Mouse (Mus musculus) A20 (cell line): ENCODE measurements around the gene Lrrc4.
A peak's percentile ranks its signal among the peaks of the same experiment; 100 is the strongest.

Source experiments
- DNase-seq: peaks from one replicate; pipeline ENCODE4 v3.0.0-alpha.2; 2011; ENCODE audit warnings: low read depth, low spot score

Gene Lrrc4

GRCm38 (mm10) chr6:28680537-28680936, 151.0 kb downstream of the Lrrc4 start:
- no peak for DNase-seq

DNA sequence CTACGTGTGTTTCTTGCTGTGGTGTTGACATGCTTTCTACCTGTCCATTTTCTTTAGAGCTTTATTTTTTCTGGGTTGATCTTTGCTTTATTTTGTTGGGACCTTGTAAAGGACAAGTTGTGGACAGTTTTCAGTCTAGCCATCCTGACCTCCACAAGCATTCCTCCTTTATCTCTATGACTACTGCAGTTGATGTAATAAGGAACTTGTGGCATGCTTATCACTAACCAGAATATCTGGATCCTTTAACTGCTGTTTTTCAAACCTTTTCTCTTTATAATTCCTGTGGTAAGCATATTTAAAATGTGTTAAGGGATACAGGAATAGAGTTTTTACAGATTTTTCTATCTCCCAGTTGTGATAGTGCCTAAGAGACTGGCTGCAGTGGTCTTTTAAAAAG, 152.7 kb downstream of the Lrrc4 start:
- DNase-seq, result no peak

DNA sequence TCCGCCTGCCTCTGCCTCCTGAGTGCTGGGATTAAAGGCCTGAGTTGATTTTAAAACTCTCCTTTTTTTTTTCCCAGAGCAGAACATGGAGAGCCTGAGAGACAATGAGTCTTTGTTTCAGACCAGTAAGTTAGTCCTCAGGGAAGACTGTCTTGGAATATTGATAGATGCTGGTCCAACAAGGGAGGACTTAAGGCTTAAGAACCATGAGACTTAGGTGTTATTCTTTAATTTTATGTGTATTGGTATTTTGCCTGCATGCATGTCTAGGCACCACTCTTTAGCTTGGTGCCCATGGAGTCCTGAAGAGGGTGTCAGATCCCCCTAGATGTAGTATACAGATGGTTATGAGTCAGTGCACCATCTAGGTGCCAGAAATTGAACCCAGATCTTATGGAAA, 156.9 kb downstream of the Lrrc4 start:
- DNase-seq, result no peak

- no peak for DNase-seq
These were observed 159.2 kb downstream of the Lrrc4 start for GRCm38 (mm10) chr6:28672388-28672787.

DNA sequence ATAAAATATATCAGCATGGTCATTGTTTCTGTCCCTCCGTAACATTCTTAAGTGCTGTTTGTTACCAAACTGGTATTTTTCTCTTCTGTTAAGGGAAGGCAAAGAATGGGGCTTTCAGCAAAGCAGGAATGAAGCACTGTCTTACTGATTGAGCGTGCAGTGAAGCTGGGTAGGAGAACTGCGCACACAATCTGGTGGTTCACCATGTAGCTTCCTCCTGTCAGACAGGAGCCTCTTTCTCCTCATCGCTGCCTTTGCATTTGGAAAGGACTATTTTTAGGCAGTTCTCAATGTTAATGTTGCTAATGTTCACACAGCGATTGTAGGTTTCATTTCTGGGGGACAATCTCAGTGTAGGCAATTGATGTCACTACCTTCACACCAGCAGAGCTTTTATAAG, 162.3 kb downstream of the Lrrc4 start:
- no peak for DNase-seq

- DNase-seq, result no peak
These were observed 164.0 kb downstream of the Lrrc4 start for GRCm38 (mm10) chr6:28667586-28667985.

DNA sequence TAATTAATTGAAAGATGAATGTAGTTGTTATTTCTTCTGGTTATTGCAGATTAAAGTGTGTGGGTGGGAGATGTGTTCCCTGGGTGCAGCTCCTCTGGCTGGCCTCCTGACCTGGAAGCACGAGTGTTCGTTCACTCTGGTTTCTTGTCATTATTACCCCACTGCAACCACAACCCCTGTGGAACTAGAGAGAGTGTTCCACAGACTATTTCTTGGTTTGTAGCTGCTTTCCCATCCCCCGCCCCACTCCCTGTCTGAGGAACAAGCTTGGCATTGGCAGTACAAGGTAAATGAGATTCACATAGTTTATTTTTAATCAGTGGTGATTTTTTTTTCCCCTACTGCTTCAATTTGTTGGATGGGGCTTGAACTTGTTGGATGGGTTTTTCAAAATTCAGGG, 166.8 kb downstream of the Lrrc4 start:
- no peak for DNase-seq

GRCm38 (mm10) chr6:28663670-28664069, 167.9 kb downstream of the Lrrc4 start:
- DNase-seq, result no peak

GRCm38 (mm10) chr6:28663004-28663403, 168.5 kb downstream of the Lrrc4 start:
- no peak for DNase-seq

DNA sequence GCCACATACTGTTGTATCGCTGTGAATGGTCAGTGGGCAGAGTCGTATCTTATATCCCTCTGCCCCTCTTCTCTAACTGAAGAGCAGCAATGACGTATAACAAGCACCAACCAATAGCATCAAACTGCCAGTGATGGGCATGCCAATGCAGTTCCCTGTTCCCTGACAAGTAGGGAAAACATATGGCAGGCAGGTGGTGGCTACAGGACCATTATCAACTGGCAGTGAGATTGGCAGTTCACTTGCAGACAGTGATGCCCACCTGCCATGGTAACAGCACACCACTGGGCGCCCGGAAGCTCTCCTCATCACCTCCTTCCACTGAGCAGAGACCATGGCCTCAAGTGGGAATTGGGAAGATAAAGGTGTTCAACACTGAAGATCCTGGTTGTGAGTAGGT, 175.0 kb downstream of the Lrrc4 start:
- no peak for DNase-seq

DNA sequence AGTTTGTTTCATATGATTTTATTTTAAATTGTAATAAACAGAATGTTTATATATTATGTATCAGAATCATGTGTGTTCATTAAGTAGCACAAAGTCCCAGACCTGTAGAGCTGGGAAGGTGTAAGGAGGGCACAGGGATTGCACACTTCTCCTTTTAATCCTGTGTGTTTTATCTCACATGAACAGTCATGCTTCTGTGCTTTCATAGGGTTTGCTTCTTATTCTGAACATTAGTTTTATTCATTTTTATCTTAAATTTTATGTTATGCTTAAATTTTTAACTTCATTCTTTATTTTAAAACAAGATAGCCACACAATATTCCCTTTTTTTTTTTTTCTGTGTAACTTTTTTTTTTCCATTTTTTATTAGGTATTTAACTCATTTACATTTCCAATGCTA, 186.3 kb downstream of the Lrrc4 start:
- no peak for DNase-seq

GRCm38 (mm10) chr6:28642909-28643308, 188.6 kb downstream of the Lrrc4 start:
- DNase-seq, result no peak

- no peak for DNase-seq
These were observed 191.5 kb downstream of the Lrrc4 start for GRCm38 (mm10) chr6:28640088-28640487.

DNA sequence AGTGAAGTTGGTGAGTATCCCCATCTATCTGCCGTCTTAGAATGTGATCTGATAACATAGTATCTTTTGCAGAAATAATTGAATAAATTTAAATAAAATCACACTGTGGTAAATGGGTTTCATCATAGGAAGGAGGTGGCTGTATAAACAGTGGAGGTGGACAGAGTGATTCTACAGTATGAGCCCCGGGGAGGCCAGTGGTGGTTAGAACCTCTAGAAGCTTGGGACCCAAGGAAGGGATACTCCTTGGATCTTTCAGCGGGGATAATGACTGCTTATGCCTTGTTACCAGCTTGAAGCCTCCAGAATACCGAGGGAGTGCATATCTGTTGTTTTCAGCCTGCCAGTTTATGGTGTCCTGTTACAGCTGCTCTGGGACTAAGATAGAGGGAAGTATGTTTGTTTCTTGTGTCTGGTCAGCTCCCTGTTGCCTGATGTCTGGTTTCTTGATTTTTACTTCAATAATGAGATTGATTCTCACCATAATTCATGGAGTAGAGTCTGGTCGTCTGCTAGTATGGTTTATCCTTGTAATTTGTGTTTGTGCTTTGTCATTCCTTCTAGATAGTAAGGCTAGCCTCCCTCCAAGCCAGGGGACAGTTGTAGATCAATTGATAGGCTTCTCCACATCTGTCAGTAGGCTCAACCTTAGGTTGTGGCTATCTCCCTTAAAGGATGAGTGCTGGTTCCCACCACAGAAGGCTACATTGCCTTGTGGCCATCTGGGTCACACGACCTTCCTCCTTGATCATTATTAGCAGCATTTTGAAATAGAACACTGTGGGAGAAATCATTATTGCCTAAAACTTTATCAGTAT, 195.8 kb downstream of the Lrrc4 start:
- DNase-seq, result no peak

- DNase-seq, result no peak
These were observed 196.5 kb downstream of the Lrrc4 start for GRCm38 (mm10) chr6:28635092-28635491.

- no peak for DNase-seq
These were observed 197.9 kb downstream of the Lrrc4 start for GRCm38 (mm10) chr6:28633656-28634055.

DNA sequence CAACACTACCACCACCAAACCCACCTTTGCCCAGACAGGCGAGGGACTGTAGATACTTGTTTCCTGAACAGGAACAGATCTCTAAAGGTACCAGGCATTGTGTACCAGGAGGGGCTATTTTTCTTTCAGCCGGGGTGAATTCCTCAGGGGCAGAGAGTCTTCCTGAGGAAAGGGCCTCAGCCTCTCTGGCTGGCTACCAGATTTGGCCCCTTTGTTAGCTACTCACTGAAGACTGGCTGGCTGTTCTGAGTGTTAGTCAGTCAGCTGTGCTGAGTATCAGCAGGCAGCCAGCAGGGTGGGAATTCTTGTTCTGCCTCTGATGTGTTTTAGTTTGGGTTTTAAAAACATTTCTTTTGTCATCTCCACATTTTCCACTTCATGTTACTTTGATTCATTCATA, 198.4 kb downstream of the Lrrc4 start:
- DNase-seq, result no peak

DNA sequence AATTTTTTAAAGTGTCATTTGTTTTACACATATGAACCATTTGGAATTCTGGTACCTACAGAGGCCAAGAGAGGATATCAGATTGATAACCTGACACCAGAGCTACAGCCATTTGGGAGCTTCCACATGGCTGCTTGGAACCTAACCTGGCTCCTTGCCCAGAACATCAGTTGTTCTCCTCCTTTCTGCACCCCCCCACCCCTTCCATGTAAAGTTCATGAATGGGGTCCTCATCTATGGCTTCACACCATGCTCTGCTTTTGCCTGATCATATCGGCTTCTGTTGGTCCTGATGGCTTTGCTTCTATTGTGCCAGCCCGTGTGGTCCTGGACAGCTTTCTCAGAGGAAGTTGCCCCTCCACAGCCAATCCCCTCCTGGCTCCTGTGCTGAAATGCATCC, 200.6 kb downstream of the Lrrc4 start:
- no peak for DNase-seq

DNA sequence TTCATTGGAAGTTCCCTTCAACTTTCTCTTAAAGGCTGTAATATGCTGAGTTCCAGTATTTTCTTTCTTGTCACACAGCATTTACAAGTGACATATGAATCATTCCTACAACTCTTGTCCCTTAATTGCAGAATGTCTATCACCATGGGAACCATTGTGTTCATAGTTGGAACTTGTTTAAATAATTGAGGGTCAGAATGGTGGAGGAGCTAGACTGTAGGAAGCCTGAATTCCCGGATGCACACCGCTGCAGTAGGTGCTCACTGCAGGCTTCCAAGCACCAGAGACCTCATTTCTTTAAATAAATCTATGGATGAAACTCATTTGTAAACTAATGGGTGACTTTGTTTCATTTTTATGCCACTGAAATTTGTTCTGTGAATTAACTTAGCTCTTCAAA, 201.7 kb downstream of the Lrrc4 start:
- DNase-seq, result no peak

DNA sequence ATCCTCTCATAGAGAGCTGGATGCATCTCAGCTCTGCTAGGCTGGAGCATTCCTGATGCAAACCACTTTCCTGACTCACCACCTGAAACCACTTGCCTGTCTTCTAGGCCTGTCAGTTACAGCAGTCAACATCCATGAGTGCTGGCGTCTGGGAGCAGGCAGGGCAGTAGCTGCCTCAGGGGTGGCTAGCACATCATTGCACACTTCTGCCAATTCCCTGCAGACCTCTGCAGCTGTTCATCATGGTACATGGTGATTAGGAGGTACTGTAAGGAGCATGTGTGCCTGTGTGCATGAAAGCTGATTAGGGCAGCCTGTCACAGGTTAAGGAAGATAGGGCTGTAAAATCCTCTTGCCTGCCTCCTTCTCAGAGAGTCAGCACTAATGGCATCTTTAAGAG, 203.1 kb downstream of the Lrrc4 start:
- no peak for DNase-seq

GRCm38 (mm10) chr6:28622963-28623362, 208.6 kb downstream of the Lrrc4 start:
- peak; percentile 60 for DNase-seq

GRCm38 (mm10) chr6:28622522-28622921, 209.0 kb downstream of the Lrrc4 start:
- DNase-seq, result no peak

DNA sequence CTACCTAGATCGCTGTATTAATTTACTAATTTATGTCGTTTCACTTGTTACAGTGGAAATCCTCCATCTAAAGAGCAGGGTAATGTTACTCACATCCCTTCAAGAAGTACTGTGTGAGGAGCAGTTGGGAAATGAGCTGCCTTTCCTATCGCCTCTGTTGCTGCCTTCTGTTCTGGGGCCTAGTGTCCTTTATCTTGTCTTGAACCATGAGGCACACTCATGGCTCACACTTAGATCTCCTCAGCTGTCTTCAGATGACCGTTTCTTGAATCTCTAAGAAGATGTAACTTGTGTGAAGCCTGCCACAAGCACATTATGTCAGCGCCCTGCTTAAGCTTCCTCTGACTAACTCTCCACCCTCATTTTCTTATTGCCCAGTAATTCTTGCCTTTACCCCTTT, 209.6 kb downstream of the Lrrc4 start:
- DNase-seq, result no peak

GRCm38 (mm10) chr6:28621431-28621830, 210.1 kb downstream of the Lrrc4 start:
- no peak for DNase-seq
